Mouse (Mus musculus) cerebellum, adult 2 months (tissue): ENCODE measurements around the gene Lrrc43.

Experiments
- CTCF ChIP-seq: fragments of 200-500 bp; IDR thresholded peaks from 2 replicates; pipeline ENCODE4 v1.5.1; 2011; ENCODE audit warnings: low read depth, mild to moderate bottlenecking, control low read depth, low read length, moderate library complexity, borderline replicate concordance; ENCODE audit not compliant: insufficient read depth
- POLR2A ChIP-seq: fragments of 200-500 bp; IDR thresholded peaks from 2 replicates; pipeline ENCODE4 v1.6.1; 2011; ENCODE audit warnings: low read length, control low read depth, borderline replicate concordance; ENCODE audit not compliant: insufficient read depth

GRCm38 (mm10) chr5:123439941-123440340 is 49.2 kb upstream of the Lrrc43 start:
- TF ChIP-seq CTCF: peak; percentile 48; the same call in 1 of the 2 replicates
- TF ChIP-seq POLR2A: no peak
